Mouse (Mus musculus): ENCODE results near the gene Tom1l2.

GRCm38 (mm10) chr11:60302354-60303083, 50.2 kb downstream of the Tom1l2 start:
- TF ChIP-seq CTCF (IDR thresholded peaks at IDR 0.05; ENCODE audit: borderline replicate concordance, extremely low read depth, insufficient read depth, insufficient read length) (no peak), POLR2A (IDR thresholded peaks at IDR 0.05; ENCODE audit: borderline replicate concordance, extremely low read depth, insufficient read depth, insufficient read length, poor library complexity, severe bottlenecking) (no peak)

Measured in brain, embryonic 14.5 days (tissue).